Mouse (Mus musculus): ENCODE results near the gene Spr. TPM values are rescaled to one million over a fixed set of nuclear protein-coding genes. Genes with fewer than 3 reads are reported as not detected.
"Not testable (repeated sequence)": the region's sequence is repeated elsewhere in the genome, so short reads cannot be mapped to it uniquely, and the experiment has no call there.

Spr gene
- total RNA-seq (2021): 10 to 100 TPM; 38.4 to 48.6 TPM

- intact Hi-C loops (cut with DNase I): no loop called here
- DNase-seq (ENCODE audit: low spot score in 2 of 2): peak; percentile 87
These were observed at the start of gene Spr for GRCm38 (mm10) chr6:85137217-85138035. Spr (minus strand) TSS chr6:85137766.

- DNase-seq (ENCODE audit: low spot score in 2 of 2): no peak
- intact Hi-C loops (cut with DNase I): no loop called here
These were observed 49.1 kb upstream of the Spr start for GRCm38 (mm10) chr6:85186744-85187059.

- no peak for DNase-seq (ENCODE audit: low spot score in 2 of 2)
- intact Hi-C loops (cut with DNase I): no loop called here
These were observed 48.6 kb upstream of the Spr start for GRCm38 (mm10) chr6:85186033-85186743.

GRCm38 (mm10) chr6:85183951-85184350 is 46.4 kb upstream of the Spr start:
- intact Hi-C loops (cut with DNase I): no loop called here
- no peak for DNase-seq (ENCODE audit: low spot score in 2 of 2)

GRCm38 (mm10) chr6:85180036-85180435 is 42.5 kb upstream of the Spr start:
- intact Hi-C loops (cut with DNase I): no loop called here
- DNase-seq (ENCODE audit: low spot score in 2 of 2): no peak

GRCm38 (mm10) chr6:85179569-85179968 is 42.0 kb upstream of the Spr start:
- intact Hi-C loops (cut with DNase I): no loop called here
- DNase-seq (ENCODE audit: low spot score in 2 of 2): peak in 1 of 2 experiments; percentile 2

- intact Hi-C loops (cut with DNase I): no loop called here
- DNase-seq (ENCODE audit: low spot score in 2 of 2): no peak
These were observed 27.9 kb upstream of the Spr start for GRCm38 (mm10) chr6:85165440-85165921.

- intact Hi-C loops (cut with DNase I): loop anchor here (5.0 kb wide), 1 partner anchor 247 kb away; no protein-coding TSS in a partner anchor
- peak; percentile 64 to 79 for DNase-seq (ENCODE audit: low spot score in 2 of 2)
These were observed 22.8 kb upstream of the Spr start for GRCm38 (mm10) chr6:85160201-85160923.

- intact Hi-C loops (cut with DNase I): loop anchor here (5.0 kb wide), 1 partner anchor 78 kb away; no protein-coding TSS in a partner anchor
- DNase-seq (ENCODE audit: low spot score in 2 of 2): peak; percentile 51 to 52
These were observed 21.7 kb upstream of the Spr start for GRCm38 (mm10) chr6:85159092-85159760.

- not testable (repeated sequence) for DNase-seq (ENCODE audit: low spot score in 2 of 2)
- intact Hi-C loops (cut with DNase I): loop anchor here (5.0 kb wide), 1 partner anchor 79 kb away; no protein-coding TSS in a partner anchor
These were observed 20.7 kb upstream of the Spr start for GRCm38 (mm10) chr6:85158040-85158804.

- not testable (repeated sequence) for DNase-seq (ENCODE audit: low spot score in 2 of 2)
- intact Hi-C loops (cut with DNase I): loop anchor here (5.0 kb wide), 1 partner anchor 81 kb away; no protein-coding TSS in a partner anchor
These were observed 19.0 kb upstream of the Spr start for GRCm38 (mm10) chr6:85156551-85156950.

- no peak for DNase-seq (ENCODE audit: low spot score in 2 of 2)
- intact Hi-C loops (cut with DNase I): loop anchor here (5.0 kb wide), 3 partner anchors 82 to 257 kb away; no protein-coding TSS in a partner anchor
These were observed 17.4 kb upstream of the Spr start for GRCm38 (mm10) chr6:85154861-85155528.

GRCm38 (mm10) chr6:85153970-85154540 is 16.5 kb upstream of the Spr start:
- intact Hi-C loops (cut with DNase I): loop anchor here (5.0 kb wide), 2 partner anchors 243 to 258 kb away; no protein-coding TSS in a partner anchor

GRCm38 (mm10) chr6:85150386-85150785 is 12.8 kb upstream of the Spr start:
- intact Hi-C loops (cut with DNase I): loop anchor here (5.0 kb wide), 2 partner anchors 247 to 262 kb away; no protein-coding TSS in a partner anchor
- DNase-seq (ENCODE audit: low spot score in 2 of 2): no peak

More at GRCm38 (mm10) chr6:85153970-85154540, 16.5 kb upstream of the Spr start:
- peak; percentile 59 to 71 for DNase-seq (ENCODE audit: low spot score in 2 of 2)

GRCm38 (mm10) chr6:85147636-85148035 is 10.1 kb upstream of the Spr start:
- intact Hi-C loops (cut with DNase I): no loop called here
- DNase-seq (ENCODE audit: low spot score in 2 of 2): no peak

- intact Hi-C loops (cut with DNase I): no loop called here
These were observed 6.9 kb upstream of the Spr start for GRCm38 (mm10) chr6:85144466-85144865.

GRCm38 (mm10) chr6:85141013-85141412 is 3.4 kb upstream of the Spr start:
- intact Hi-C loops (cut with DNase I): not testable (repeated sequence)
- DNase-seq (ENCODE audit: low spot score in 2 of 2): peak; percentile 26 to 27

More at GRCm38 (mm10) chr6:85144466-85144865, 6.9 kb upstream of the Spr start:
- DNase-seq (ENCODE audit: low spot score in 2 of 2): no peak

Measured in left cerebral cortex, postnatal 36 days (tissue).